Mouse (Mus musculus) ES-E14 (cell line): Measurements from ENCODE around the gene Pdk1.

ENCODE experiments used
- MAFK ChIP-seq: IDR thresholded peaks from 2 replicates; pipeline ENCODE4 v1.6.1; 2014; ENCODE audit warnings: mild to moderate bottlenecking, low read depth, low read length, inconsistent platforms; ENCODE audit not compliant: insufficient read depth
- ZC3H11A ChIP-seq: IDR thresholded peaks from 2 replicates; pipeline ENCODE4 v1.6.1; 2012; ENCODE audit warnings: low read depth, mild to moderate bottlenecking, inconsistent platforms, low read length, borderline replicate concordance
- ZNF384 ChIP-seq: IDR thresholded peaks from 2 replicates; pipeline ENCODE4 v1.6.1; 2012; ENCODE audit warnings: low read depth, low read length, inconsistent platforms

DNA sequence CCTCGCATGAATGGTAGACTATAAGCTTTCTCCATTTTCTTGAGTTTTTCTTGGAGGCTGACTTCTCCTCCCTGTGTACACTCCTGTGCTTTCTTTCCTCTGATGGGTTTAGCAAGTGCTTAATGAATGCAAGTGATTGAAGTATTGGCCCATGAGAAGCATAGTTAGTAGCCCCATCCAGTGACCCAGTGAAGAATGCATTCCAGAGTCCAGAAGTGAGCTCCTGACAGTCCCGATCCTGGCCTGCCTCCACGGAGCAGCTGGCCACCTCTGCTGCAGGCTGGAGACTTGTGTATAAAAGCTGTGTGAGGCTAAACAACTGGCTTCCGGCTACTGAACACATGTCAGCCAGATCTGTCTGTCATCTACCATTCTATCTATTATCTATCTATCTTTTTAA is 35.8 kb upstream of the Pdk1 start:
- TF ChIP-seq ZC3H11A: no peak
- no peak for TF ChIP-seq ZNF384
- no peak for TF ChIP-seq MAFK
